Mouse (Mus musculus) CH12.LX (cell line): ENCODE data around the gene Ankrd2.
A peak's percentile ranks its signal among the peaks of the same experiment; 100 is the strongest.

Source experiments
- CTCF ChIP-seq, 2 experiments: IDR thresholded peaks in 1 of 2; conservative IDR thresholded peaks in 1 of 2; 2 replicates each; pipeline ENCODE4 v1.5.1; 2011 to 2012; ENCODE audit warnings: low read depth in 2 of 2, low read length in 2 of 2, improper control_type of control experiment in 1 of 2, inconsistent platforms in 1 of 2, mild to moderate bottlenecking in 1 of 2, moderate library complexity in 1 of 2
- E2F4 ChIP-seq: IDR thresholded peaks from 2 replicates; pipeline ENCODE4 v1.6.1; 2011; ENCODE audit warnings: low read depth, low read length, improper control_type of control experiment; ENCODE audit not compliant: insufficient replicate concordance
- ETS1 ChIP-seq: conservative IDR thresholded peaks from 2 replicates; pipeline ENCODE4 v1.6.1; 2012; ENCODE audit warnings: low read depth, mild to moderate bottlenecking, inconsistent platforms, low read length, improper control_type of control experiment, moderate library complexity
- MAFK ChIP-seq: IDR thresholded peaks from 2 replicates; pipeline ENCODE4 v1.6.1; 2011; ENCODE audit warnings: low read length, improper control_type of control experiment; ENCODE audit not compliant: insufficient replicate concordance
- MEF2A ChIP-seq: IDR thresholded peaks from 2 replicates; pipeline ENCODE4 v1.6.1; 2014; ENCODE audit warnings: low read depth, mild to moderate bottlenecking, inconsistent platforms, low read length, improper control_type of control experiment, borderline replicate concordance
- MXI1 ChIP-seq: IDR thresholded peaks from 2 replicates; pipeline ENCODE4 v1.6.1; 2011; ENCODE audit warnings: mild to moderate bottlenecking, low read depth, low read length, improper control_type of control experiment
- POLR2A ChIP-seq: IDR thresholded peaks from 2 replicates; pipeline ENCODE4 v1.6.1; 2011; ENCODE audit warnings: low read depth, mild to moderate bottlenecking, improper control_type of control experiment, low read length
- POLR2AphosphoS2 ChIP-seq: IDR thresholded peaks from 2 replicates; pipeline ENCODE4 v1.6.1; 2011; ENCODE audit warnings: low read depth, low read length, improper control_type of control experiment
- RCOR1 ChIP-seq: conservative IDR thresholded peaks from 2 replicates; pipeline ENCODE4 v1.6.1; 2012; ENCODE audit warnings: low read depth, mild to moderate bottlenecking, inconsistent platforms, low read length, improper control_type of control experiment
- SMC3 ChIP-seq: IDR thresholded peaks from 2 replicates; pipeline ENCODE4 v1.6.1; 2011; ENCODE audit warnings: low read depth, low read length, improper control_type of control experiment
- ZKSCAN1 ChIP-seq: IDR thresholded peaks from 2 replicates; pipeline ENCODE4 v1.6.1; 2012; ENCODE audit warnings: low read depth, inconsistent platforms, low read length, improper control_type of control experiment, borderline replicate concordance

GRCm38 (mm10) chr19:42045269-42046102 is 9.7 kb downstream of the Ankrd2 start, which contains the start of gene Hoga1:
- TF ChIP-seq E2F4, result no peak
- peak in 1 of 2 experiments; percentile 73; a peak in 3 of 4 replicates for TF ChIP-seq CTCF (conservative IDR thresholded peaks at IDR 0.05 in 1 of 2, IDR thresholded peaks at IDR 0.05 in 1 of 2; ENCODE audit: low read depth in 2 of 2, low read length in 2 of 2)
- TF ChIP-seq MXI1, result no peak
- no peak for TF ChIP-seq MAFK
- peak; percentile 51 for TF ChIP-seq SMC3
- TF ChIP-seq MEF2A, result no peak
- TF ChIP-seq ETS1, result no peak
- TF ChIP-seq POLR2A, result no peak
- TF ChIP-seq ZKSCAN1, result no peak
- TF ChIP-seq RCOR1, result no peak
- no peak for TF ChIP-seq POLR2AphosphoS2
